Mouse (Mus musculus): ENCODE data around the gene Vav3. TPM values are rescaled to one million over a fixed set of nuclear protein-coding genes. Genes with fewer than 3 reads are reported as not detected.

Vav3 gene
- polyA plus RNA-seq, 1 experiment from 2014 or later: 17.4 TPM

DNA sequence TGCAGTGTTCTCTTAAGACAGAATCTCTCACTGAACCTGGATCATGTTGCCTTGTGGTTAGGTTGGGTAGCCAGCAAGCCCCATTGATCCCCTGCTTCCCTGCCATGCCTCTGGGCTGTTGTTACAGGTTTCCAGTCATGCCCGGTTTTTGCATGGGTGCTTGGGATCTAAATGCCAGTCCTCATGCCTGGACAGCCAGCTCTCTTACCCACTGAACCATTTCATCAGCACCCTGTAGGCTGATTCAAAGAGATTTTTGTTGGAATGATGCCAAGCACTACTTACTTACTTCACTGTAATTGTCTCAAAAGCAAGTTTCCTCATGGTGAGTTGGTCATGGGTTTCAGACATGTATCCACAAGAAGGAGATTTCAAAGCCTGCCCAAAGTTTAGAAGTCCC is 281.9 kb downstream of the Vav3 start:
- WGBS: 62% methylated on average over 1 of the region's 1 CpGs
- Histone ChIP-seq H3K4me1 (ENCODE audit: control insufficient read depth, insufficient read depth, low read length) (no peaks in the 10 kb centered on the region), H3K27ac (ENCODE audit: low read depth, low read length) (no peak overlapping the region), H3K9ac (ENCODE audit: low read length) (no peak overlapping the region), H3K9me3 (ENCODE audit: control insufficient read depth, low read length) (no peaks in the 10 kb centered on the region), H3K27me3 (ENCODE audit: control insufficient read depth, insufficient read depth, low read length) (no peaks in the 10 kb centered on the region), H3K4me2 (ENCODE audit: low read depth) (no peak overlapping the region), H3K4me3 (ENCODE audit: low read depth, low read length) (no peak overlapping the region), H3K36me3 (ENCODE audit: control insufficient read depth, insufficient read depth, low read length) (no peaks in the 10 kb centered on the region)
- ATAC-seq (ENCODE audit: insufficient read depth, low FRiP score, low TSS enrichment) (no peak), DNase-seq (ENCODE audit: low spot score) (no peak)

GRCm38 (mm10) chr3:109622816-109623215 is 282.4 kb downstream of the Vav3 start:
- WGBS: 73% methylated on average over 1 of the region's 1 CpGs
- Histone ChIP-seq H3K27ac (ENCODE audit: low read depth, low read length) (no peak overlapping the region), H3K4me2 (ENCODE audit: low read depth) (no peak overlapping the region), H3K4me3 (ENCODE audit: low read depth, low read length) (no peak overlapping the region), H3K36me3 (ENCODE audit: control insufficient read depth, insufficient read depth, low read length) (no peaks in the 10 kb centered on the region), H3K4me1 (ENCODE audit: control insufficient read depth, insufficient read depth, low read length) (no peaks in the 10 kb centered on the region), H3K9me3 (ENCODE audit: control insufficient read depth, low read length) (no peaks in the 10 kb centered on the region), H3K9ac (ENCODE audit: low read length) (no peak overlapping the region), H3K27me3 (ENCODE audit: control insufficient read depth, insufficient read depth, low read length) (no peaks in the 10 kb centered on the region)
- ATAC-seq (ENCODE audit: insufficient read depth, low FRiP score, low TSS enrichment): no peak
- DNase-seq (ENCODE audit: low spot score): no peak

DNA sequence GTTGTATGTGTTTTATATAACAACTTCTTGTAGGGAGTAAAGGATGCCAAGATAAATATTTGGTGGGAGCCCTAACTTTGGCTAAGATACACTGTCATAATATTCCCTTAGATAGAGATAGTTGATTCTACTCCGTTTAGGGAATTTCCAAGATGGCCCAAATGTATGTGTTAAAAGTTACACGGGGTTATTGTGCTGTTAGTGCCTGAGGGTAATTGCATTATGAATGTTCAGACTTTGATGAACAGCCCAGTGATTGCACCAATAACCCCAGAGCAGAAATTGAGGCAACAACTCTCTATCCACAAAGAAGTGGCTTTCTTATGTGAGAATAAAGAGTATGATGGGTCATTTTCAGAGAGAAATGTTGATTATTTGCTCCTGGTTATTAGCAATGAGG is 283.3 kb downstream of the Vav3 start:
- Histone ChIP-seq H3K9ac (ENCODE audit: low read length) (no peak overlapping the region), H3K27ac (ENCODE audit: low read depth, low read length) (no peak overlapping the region), H3K4me1 (ENCODE audit: control insufficient read depth, insufficient read depth, low read length) (no peaks in the 10 kb centered on the region), H3K4me2 (ENCODE audit: low read depth) (no peak overlapping the region), H3K27me3 (ENCODE audit: control insufficient read depth, insufficient read depth, low read length) (no peaks in the 10 kb centered on the region), H3K4me3 (ENCODE audit: low read depth, low read length) (no peak overlapping the region), H3K36me3 (ENCODE audit: control insufficient read depth, insufficient read depth, low read length) (no peaks in the 10 kb centered on the region), H3K9me3 (ENCODE audit: control insufficient read depth, low read length) (no peaks in the 10 kb centered on the region)
- DNase-seq (ENCODE audit: low spot score) (no peak), ATAC-seq (ENCODE audit: insufficient read depth, low FRiP score, low TSS enrichment) (no peak)
- 55% methylated on average over 2 of the region's 2 CpGs for WGBS

DNA sequence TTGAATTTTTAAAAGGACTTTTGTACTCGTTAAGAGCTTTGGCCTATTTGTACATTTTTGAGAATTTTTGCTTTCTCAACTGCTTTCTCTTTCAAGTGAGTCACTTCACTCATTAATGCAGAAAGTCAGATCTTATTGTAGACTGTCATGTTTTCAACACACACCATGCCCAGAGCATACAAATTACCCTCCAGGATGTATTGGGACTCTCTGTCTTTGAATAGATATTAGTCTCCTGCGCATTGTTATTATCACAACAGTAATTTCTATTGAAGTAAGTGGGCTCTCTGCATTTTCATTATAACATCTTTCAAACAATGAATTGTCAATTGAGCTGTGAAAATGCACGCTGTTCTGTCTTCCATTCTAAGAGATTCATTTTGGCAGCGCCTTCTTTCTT is 295.6 kb downstream of the Vav3 start:
- Histone ChIP-seq H3K4me1 (ENCODE audit: control insufficient read depth, insufficient read depth, low read length) (no peaks in the 10 kb centered on the region), H3K4me2 (ENCODE audit: low read depth) (no peak overlapping the region), H3K36me3 (ENCODE audit: control insufficient read depth, insufficient read depth, low read length) (no peaks in the 10 kb centered on the region), H3K9me3 (ENCODE audit: control insufficient read depth, low read length) (no peaks in the 10 kb centered on the region), H3K9ac (ENCODE audit: low read length) (no peak overlapping the region), H3K27ac (ENCODE audit: low read depth, low read length) (no peak overlapping the region), H3K4me3 (ENCODE audit: low read depth, low read length) (no peak overlapping the region), H3K27me3 (ENCODE audit: control insufficient read depth, insufficient read depth, low read length) (no peaks in the 10 kb centered on the region)
- no peak for DNase-seq (ENCODE audit: low spot score)
- ATAC-seq (ENCODE audit: insufficient read depth, low FRiP score, low TSS enrichment): no peak
- WGBS: 81% methylated on average over 4 of the region's 4 CpGs

GRCm38 (mm10) chr3:109639386-109639785 is 298.9 kb downstream of the Vav3 start:
- DNase-seq (ENCODE audit: low spot score): no peak
- Histone ChIP-seq H3K4me1 (ENCODE audit: control insufficient read depth, insufficient read depth, low read length) (no peaks in the 10 kb centered on the region), H3K36me3 (ENCODE audit: control insufficient read depth, insufficient read depth, low read length) (no peaks in the 10 kb centered on the region), H3K9me3 (ENCODE audit: control insufficient read depth, low read length) (no peaks in the 10 kb centered on the region), H3K27ac (ENCODE audit: low read depth, low read length) (no peak overlapping the region), H3K4me3 (ENCODE audit: low read depth, low read length) (no peak overlapping the region), H3K4me2 (ENCODE audit: low read depth) (no peak overlapping the region), H3K9ac (ENCODE audit: low read length) (no peak overlapping the region), H3K27me3 (ENCODE audit: control insufficient read depth, insufficient read depth, low read length) (no peaks in the 10 kb centered on the region)
- ATAC-seq (ENCODE audit: insufficient read depth, low FRiP score, low TSS enrichment): no peak
- WGBS: 74% methylated on average over 1 of the region's 1 CpGs

- Histone ChIP-seq H3K27ac (ENCODE audit: low read depth, low read length) (no peak overlapping the region), H3K27me3 (ENCODE audit: control insufficient read depth, insufficient read depth, low read length) (no peaks in the 10 kb centered on the region), H3K9ac (ENCODE audit: low read length) (no peak overlapping the region), H3K4me2 (ENCODE audit: low read depth) (no peak overlapping the region), H3K36me3 (ENCODE audit: control insufficient read depth, insufficient read depth, low read length) (no peaks in the 10 kb centered on the region), H3K4me1 (ENCODE audit: control insufficient read depth, insufficient read depth, low read length) (no peaks in the 10 kb centered on the region), H3K9me3 (ENCODE audit: control insufficient read depth, low read length) (no peaks in the 10 kb centered on the region), H3K4me3 (ENCODE audit: low read depth, low read length) (no peak overlapping the region)
- no peak for DNase-seq (ENCODE audit: low spot score)
- ATAC-seq (ENCODE audit: insufficient read depth, low FRiP score, low TSS enrichment): no peak
- 89% methylated on average over 4 of the region's 4 CpGs for WGBS
Measured at GRCm38 (mm10) chr3:109640796-109641195, 300.3 kb downstream of the Vav3 start.

DNA sequence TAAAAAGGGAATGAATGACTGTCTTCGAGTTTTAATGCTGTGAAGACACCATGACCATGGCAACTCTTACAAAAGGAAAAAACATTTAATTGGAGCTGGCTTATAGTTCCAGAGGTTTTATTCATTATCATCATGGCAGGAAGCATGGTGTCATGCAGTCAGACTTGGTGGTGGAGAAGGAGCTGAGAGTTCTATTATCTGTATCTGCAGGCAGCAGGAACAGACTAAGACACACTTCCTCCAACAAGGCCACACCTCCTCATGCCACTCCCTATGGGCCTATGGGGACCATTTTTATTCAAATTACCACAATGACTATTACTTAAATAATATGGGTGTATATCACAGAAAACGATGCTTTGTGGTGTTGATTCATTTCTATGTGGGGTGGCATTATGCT is 307.8 kb downstream of the Vav3 start:
- H3K9me3 ChIP-seq (ENCODE audit: control insufficient read depth, low read length): no peaks in the 10 kb centered on the region
- H3K36me3 ChIP-seq (ENCODE audit: control insufficient read depth, insufficient read depth, low read length): no peaks in the 10 kb centered on the region
- no peak overlapping the region for H3K9ac ChIP-seq (ENCODE audit: low read length)
- no peak overlapping the region for H3K4me3 ChIP-seq (ENCODE audit: low read depth, low read length)
- H3K4me1 ChIP-seq (ENCODE audit: control insufficient read depth, insufficient read depth, low read length): no peaks in the 10 kb centered on the region
- no peak overlapping the region for H3K27ac ChIP-seq (ENCODE audit: low read depth, low read length)
- H3K27me3 ChIP-seq (ENCODE audit: control insufficient read depth, insufficient read depth, low read length): no peaks in the 10 kb centered on the region
- DNase-seq (ENCODE audit: low spot score) (no peak), ATAC-seq (ENCODE audit: insufficient read depth, low FRiP score, low TSS enrichment) (no peak)
- WGBS: 90% methylated on average over 2 of the region's 2 CpGs
- H3K4me2 ChIP-seq (ENCODE audit: low read depth): no peak overlapping the region

DNA sequence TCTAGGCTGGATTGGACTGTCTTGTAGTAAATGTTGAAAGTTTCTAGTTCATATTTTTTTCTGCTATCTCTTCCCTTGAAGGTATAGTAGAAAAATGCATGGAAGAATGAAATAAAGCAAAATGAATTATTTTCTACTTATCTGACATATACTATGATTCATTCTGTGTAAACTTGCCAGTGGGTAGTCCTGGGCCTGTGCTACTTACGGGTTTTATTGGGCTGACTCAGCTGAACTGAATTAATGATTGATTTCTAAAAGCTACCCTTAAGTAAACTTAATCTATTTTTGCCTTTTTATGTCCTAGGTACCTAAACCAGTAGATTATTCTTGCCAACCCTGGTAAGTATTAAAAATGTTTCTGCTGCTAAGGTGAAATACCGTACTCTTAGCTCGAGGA is 311.0 kb downstream of the Vav3 start:
- Histone ChIP-seq H3K36me3 (ENCODE audit: control insufficient read depth, insufficient read depth, low read length) (no peaks in the 10 kb centered on the region), H3K27ac (ENCODE audit: low read depth, low read length) (no peak overlapping the region), H3K9me3 (ENCODE audit: control insufficient read depth, low read length) (no peaks in the 10 kb centered on the region), H3K27me3 (ENCODE audit: control insufficient read depth, insufficient read depth, low read length) (no peaks in the 10 kb centered on the region), H3K4me2 (ENCODE audit: low read depth) (no peak overlapping the region), H3K9ac (ENCODE audit: low read length) (no peak overlapping the region), H3K4me1 (ENCODE audit: control insufficient read depth, insufficient read depth, low read length) (no peaks in the 10 kb centered on the region), H3K4me3 (ENCODE audit: low read depth, low read length) (no peak overlapping the region)
- ATAC-seq (ENCODE audit: insufficient read depth, low FRiP score, low TSS enrichment) (no peak), DNase-seq (ENCODE audit: low spot score) (no peak)
- 88% methylated on average over 3 of the region's 3 CpGs for whole genome bisulfite sequencing

DNA sequence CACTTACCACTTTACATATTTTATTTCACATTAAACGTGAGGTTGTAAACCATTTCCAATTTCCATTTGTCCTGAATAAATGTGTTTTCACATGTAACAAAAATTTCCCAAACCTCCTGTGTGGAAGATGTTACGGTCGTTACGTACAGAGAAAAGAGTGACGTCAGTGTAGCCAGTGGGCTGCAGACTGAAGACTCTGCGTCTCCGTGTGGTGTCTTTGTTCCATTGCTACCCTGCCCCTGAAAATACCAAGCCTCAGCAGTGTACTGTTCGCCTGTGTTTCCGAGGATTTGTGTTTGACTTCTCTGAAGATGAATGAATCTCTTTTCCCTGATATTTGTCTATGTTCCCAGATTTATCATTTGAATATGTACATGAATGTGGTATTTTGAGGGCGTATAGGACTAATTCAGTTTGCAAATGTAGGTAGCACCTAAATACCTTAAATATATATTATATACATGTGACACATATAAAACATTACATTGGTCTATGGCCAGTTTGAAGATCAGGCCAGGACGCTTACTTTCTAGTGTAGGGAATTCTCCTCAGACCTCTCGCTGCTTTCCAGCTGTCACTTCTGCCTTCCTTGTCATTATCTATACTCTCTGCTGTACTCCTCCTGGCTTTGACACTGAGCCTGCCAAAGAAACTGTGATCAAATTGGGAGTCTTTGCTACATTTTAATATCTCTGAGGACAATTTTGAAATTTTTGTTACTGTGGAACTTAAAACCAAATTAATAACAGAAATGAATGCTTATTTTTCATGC is 312.6 kb downstream of the Vav3 start:
- H3K4me3 ChIP-seq (ENCODE audit: low read depth, low read length): no peak overlapping the region
- no peaks in the 10 kb centered on the region for H3K9me3 ChIP-seq (ENCODE audit: control insufficient read depth, low read length)
- H3K9ac ChIP-seq (ENCODE audit: low read length): no peak overlapping the region
- DNase-seq (ENCODE audit: low spot score) (no peak), ATAC-seq (ENCODE audit: insufficient read depth, low FRiP score, low TSS enrichment) (peak; percentile 86)
- H3K4me1 ChIP-seq (ENCODE audit: control insufficient read depth, insufficient read depth, low read length): no peaks in the 10 kb centered on the region
- no peak overlapping the region for H3K27ac ChIP-seq (ENCODE audit: low read depth, low read length)
- 66% methylated on average over 12 of the region's 12 CpGs for WGBS
- no peak overlapping the region for H3K4me2 ChIP-seq (ENCODE audit: low read depth)
- H3K36me3 ChIP-seq (ENCODE audit: control insufficient read depth, insufficient read depth, low read length): no peaks in the 10 kb centered on the region
- H3K27me3 ChIP-seq (ENCODE audit: control insufficient read depth, insufficient read depth, low read length): no peaks in the 10 kb centered on the region

All from neural tube, embryonic 11.5 days (tissue).